Mouse (Mus musculus) embryonic facial prominence, embryonic 11.5 days (tissue): ENCODE results near the gene Prickle1. TPM values are rescaled to one million over a fixed set of nuclear protein-coding genes. Genes with fewer than 3 reads are reported as not detected.
A peak's percentile ranks its signal among the peaks of the same experiment; 100 is the strongest.

Experiments
- ATAC-seq: fragments of 200-750 bp; cut with Nextera tagmentation; replicated peaks from 2 replicates; pipeline ENCODE4 v1.8.0; 2017; ENCODE audit warnings: low read depth; ENCODE audit not compliant: insufficient number of reproducible peaks, low FRiP score, low TSS enrichment
- DNase-seq: peaks from one replicate; pipeline ENCODE4 v3.0.0-alpha.2; 2015; ENCODE audit warnings: low spot score
- H3K27ac ChIP-seq: fragments of 300-500 bp; sonication (generic); replicated peaks from 2 replicates; pipeline ENCODE4 v1.5.1; 2014; ENCODE audit warnings: mild to moderate bottlenecking, low read depth, low read length, control low read depth
- H3K27me3 ChIP-seq: fragments of 300-500 bp; sonication (generic); 2 replicates; pipeline ENCODE4 v1.6.1; 2014; ENCODE audit warnings: mild to moderate bottlenecking, low read length, moderate library complexity, mixed read lengths; ENCODE audit not compliant: control insufficient read depth, insufficient read depth
- H3K36me3 ChIP-seq: fragments of 300-500 bp; sonication (generic); replicated peaks from 2 replicates; pipeline ENCODE4 v1.6.1; 2014; ENCODE audit warnings: low read depth, mild to moderate bottlenecking, low read length, moderate library complexity, mixed read lengths; ENCODE audit not compliant: control insufficient read depth, insufficient read depth
- H3K4me1 ChIP-seq: fragments of 300-500 bp; sonication (generic); 2 replicates; pipeline ENCODE4 v1.6.1; 2014; ENCODE audit warnings: low read length, mixed read lengths; ENCODE audit not compliant: control insufficient read depth, insufficient read depth
- H3K4me2 ChIP-seq: fragments of 300-500 bp; sonication (generic); 2 replicates; pipeline ENCODE4 v1.6.1; 2014; ENCODE audit warnings: low read depth, mild to moderate bottlenecking, control low read depth, low read length, moderate library complexity
- H3K4me3 ChIP-seq: fragments of 300-500 bp; sonication (generic); 2 replicates; pipeline ENCODE4 v1.5.1; 2014; ENCODE audit warnings: low read depth, low read length, control low read depth
- H3K9ac ChIP-seq: fragments of 300-500 bp; sonication (generic); replicated peaks from 2 replicates; pipeline ENCODE4 v1.6.1; 2014; ENCODE audit warnings: mild to moderate bottlenecking, control low read depth, low read length
- H3K9me3 ChIP-seq: fragments of 300-500 bp; sonication (generic); replicated peaks from 2 replicates; pipeline ENCODE4 v1.6.1; 2016; ENCODE audit warnings: mild to moderate bottlenecking, low read length, inconsistent platforms, mixed read lengths; ENCODE audit not compliant: control insufficient read depth
- WGBS: fragments of 180-500 bp; shearing (Covaris S2); extraction: QIAGEN DNeasy Blood & Tissue Kit; methylation state at CpG from one replicate; pipeline ENCODE4 v1.1.7; 2014; 5-methylcytosine and 5-hydroxymethylcytosine counted together
- polyA plus RNA-seq: library from polyadenylated mRNA; unstranded; fragments of >200 nt; fragmentation: Nextera tagmentation; extraction: Ambion mirVana; gene quantifications from 2 replicates; pipeline ENCODE4 v1.2.1, GENCODE M21; 2014

Prickle1 gene
- polyA plus RNA-seq, 1 experiment from 2014 or later = 37.6 TPM

DNA sequence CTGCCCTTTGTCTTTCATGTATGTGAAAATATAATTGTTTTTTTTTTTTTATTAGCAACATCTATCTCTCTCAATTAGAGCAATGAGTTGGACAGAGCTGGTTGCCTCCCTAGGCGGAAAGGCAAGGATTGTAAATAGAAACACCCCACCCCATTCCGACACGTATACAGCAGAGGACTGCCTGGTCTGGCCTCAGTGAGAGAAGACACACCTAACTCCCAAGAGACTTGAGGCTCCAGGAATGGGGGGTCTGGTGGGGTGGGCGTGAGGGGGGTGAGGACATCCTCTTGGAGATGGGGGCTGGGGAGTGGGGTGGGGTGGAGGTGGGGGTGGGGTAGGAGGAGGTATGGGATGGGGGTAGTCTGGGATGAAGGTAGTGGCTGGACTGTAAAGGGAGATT, 23.9 kb upstream of the Prickle1 start:
- Histone ChIP-seq H3K36me3 (no peaks in the 10 kb centered on the region), H3K4me2 (no peak overlapping the region), H3K27ac (no peak overlapping the region), H3K9ac (no peak overlapping the region), H3K4me1 (no peaks in the 10 kb centered on the region), H3K9me3 (no peaks in the 10 kb centered on the region; the same call in 1 of the 2 replicates), H3K4me3 (no peak overlapping the region), H3K27me3 (no peaks in the 10 kb centered on the region)
- no peak for DNase-seq
- 76% methylated on average over 4 of the region's 4 CpGs for WGBS
- ATAC-seq = no peak

DNA sequence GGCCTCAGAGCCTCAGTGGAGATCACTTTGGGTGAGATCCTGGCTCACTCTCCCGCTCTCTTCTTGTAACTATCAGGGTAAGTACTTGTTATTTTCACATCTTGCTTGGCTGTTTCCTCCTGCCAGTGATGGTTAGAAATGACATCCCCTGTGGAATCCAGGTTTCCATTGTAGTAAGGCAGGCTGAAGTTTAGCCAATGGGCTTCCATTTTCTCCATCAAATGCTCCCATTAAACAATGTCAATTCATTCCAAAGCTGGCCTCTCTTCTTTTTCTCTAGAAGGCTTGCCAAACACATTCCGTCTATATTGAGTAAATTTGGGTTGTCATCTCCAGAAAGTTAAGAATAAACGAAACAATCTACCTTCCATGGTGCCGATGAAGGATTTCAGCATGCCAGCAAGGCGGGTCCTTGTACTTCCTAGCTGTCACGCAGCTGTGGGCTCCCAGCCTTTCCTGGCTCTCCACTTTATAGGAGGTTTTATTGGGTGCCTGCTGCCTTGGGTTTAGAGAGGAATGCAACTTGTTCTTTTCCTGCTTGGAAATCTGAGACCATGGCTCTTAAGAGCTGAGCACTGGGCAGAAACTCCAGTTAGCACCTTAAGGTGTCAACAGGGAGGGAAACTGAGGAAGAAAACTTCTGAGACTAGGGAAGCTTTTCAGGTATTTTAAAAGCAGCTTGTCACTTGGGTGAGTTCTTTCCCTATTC, 22.9 kb upstream of the Prickle1 start:
- Histone ChIP-seq H3K9me3 (no peaks in the 10 kb centered on the region; the same call in 1 of the 2 replicates), H3K27me3 (no peaks in the 10 kb centered on the region), H3K4me3 (no peak overlapping the region), H3K4me2 (no peak overlapping the region), H3K9ac (no peak overlapping the region), H3K4me1 (no peaks in the 10 kb centered on the region), H3K27ac (no peak overlapping the region), H3K36me3 (no peaks in the 10 kb centered on the region)
- DNase-seq = no peak
- WGBS = 82% methylated on average over 6 of the region's 6 CpGs
- no peak for ATAC-seq

DNA sequence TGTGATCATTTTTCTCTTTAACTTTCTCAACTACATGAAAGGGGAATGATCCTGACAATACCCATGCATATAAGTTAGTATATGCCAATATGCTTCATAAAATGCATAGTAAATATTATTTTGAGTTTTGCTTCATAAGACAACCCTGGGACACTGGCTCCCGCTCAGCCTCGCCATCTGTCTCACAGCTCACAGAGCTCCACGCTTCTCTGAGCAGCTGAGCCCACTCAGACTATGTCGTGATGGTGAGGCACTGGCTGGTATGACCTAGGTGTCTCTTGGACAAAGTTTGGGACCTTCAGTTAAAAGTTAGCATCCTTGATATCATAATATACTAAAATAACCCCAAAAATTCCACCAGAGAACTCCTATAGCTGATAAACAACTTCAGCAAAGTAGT, 20.6 kb upstream of the Prickle1 start:
- H3K36me3 ChIP-seq = no peaks in the 10 kb centered on the region
- WGBS = 94% methylated on average over 4 of the region's 4 CpGs
- ATAC-seq = no peak

DNA sequence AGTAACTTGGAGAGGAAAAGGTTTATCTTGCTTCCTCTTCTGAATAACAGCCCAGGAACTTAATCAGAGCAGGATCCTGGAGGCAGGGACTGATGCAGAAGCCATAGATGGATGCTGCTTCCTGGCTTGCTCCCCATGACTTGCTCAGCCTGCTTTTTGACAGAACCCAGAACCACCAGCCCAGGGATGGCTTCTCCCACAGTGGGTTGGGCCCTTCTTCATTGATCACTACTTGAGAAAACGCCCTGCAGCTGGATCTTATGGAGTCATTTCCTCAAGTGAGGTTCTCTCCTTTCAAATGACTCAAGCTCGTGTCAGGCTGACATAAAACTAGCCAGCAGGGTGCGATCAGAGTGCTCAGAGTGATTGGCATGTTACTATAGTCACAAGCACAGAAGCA, 19.3 kb upstream of the Prickle1 start:
- no peak overlapping the region for H3K4me3 ChIP-seq
- ATAC-seq (no peak), DNase-seq (no peak)
- H3K27me3 ChIP-seq = no peaks in the 10 kb centered on the region
- H3K36me3 ChIP-seq = no peaks in the 10 kb centered on the region
- H3K9ac ChIP-seq = no peak overlapping the region
- H3K27ac ChIP-seq = no peak overlapping the region
- no peaks in the 10 kb centered on the region; the same call in 1 of the 2 replicates for H3K9me3 ChIP-seq
- H3K4me2 ChIP-seq = no peak overlapping the region
- H3K4me1 ChIP-seq = no peaks in the 10 kb centered on the region
- WGBS = 74% methylated on average over 3 of the region's 3 CpGs

More for the DNA sequence above, 20.6 kb upstream of the Prickle1 start:
- H3K4me2 ChIP-seq = no peak overlapping the region
- no peak overlapping the region for H3K4me3 ChIP-seq
- no peaks in the 10 kb centered on the region for H3K27me3 ChIP-seq
- no peaks in the 10 kb centered on the region for H3K4me1 ChIP-seq
- no peak overlapping the region for H3K9ac ChIP-seq
- H3K27ac ChIP-seq = no peak overlapping the region
- no peaks in the 10 kb centered on the region; the same call in 1 of the 2 replicates for H3K9me3 ChIP-seq
- DNase-seq = no peak

DNA sequence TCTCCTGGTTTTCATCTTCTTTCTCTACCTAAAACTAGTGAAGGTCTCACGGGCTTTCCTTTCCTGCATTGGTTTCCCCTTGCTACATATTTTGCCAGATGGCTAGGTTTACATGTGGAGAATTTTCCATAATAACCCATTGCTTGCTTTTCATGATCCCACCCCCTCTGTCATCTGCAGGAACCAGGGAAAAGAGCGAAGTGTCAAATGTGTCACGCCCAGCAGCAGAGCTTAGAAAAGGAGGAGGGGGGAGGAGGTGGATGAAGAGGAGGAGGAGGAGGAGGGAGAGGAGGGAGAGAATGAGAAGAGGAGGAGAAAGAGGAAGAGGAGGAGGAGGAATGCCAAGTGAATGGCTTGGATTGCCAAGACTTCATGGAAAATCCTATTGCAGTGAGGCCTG, 17.9 kb upstream of the Prickle1 start:
- Histone ChIP-seq H3K27ac (no peak overlapping the region), H3K9ac (no peak overlapping the region), H3K36me3 (no peaks in the 10 kb centered on the region), H3K9me3 (no peaks in the 10 kb centered on the region; the same call in 1 of the 2 replicates), H3K4me3 (no peak overlapping the region), H3K27me3 (no peaks in the 10 kb centered on the region), H3K4me1 (no peaks in the 10 kb centered on the region), H3K4me2 (no peak overlapping the region)
- no peak for DNase-seq
- no peak for ATAC-seq
- WGBS = 71% methylated on average over 3 of the region's 3 CpGs

DNA sequence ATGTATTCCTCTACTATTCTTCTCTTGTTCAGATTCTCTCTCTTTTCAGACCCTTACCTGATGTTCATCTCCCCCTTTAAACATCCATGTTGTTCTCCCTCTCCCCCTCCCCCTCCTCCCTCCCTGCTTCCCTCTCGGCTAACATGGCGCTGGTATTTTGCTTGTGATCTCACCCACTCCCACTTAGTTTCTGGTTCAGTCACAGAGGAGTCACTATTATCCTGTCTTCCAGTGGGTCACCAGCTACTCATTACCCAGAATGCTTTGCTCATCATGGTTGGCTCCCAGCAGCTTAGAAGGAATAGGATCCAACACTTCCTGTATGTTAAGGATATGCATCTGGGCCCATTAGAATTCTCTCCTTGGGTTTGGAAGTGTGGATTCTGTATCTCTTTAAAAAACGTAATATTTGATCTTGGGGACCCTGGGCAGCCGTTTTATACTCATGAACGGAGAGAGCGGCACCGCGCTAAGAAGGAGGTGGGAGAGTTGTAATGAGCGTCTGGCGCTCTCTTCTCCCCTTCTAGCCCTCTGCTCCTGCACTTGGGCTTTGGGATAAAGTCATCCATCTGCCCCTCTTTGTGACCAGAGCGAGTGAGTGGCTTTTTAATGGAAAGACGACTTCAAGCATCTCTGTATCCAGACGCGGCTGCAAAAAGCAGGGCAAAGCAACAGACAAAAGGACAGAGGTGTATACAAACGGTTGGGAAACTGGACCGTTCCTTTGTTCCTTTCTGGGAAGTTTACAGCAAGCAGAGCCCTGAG, 16.0 kb upstream of the Prickle1 start:
- Histone ChIP-seq H3K4me1 (no peaks in the 10 kb centered on the region), H3K27me3 (no peaks in the 10 kb centered on the region), H3K9ac (no peak overlapping the region), H3K9me3 (no peaks in the 10 kb centered on the region; the same call in 1 of the 2 replicates), H3K4me2 (no peak overlapping the region), H3K36me3 (no peaks in the 10 kb centered on the region), H3K4me3 (no peak overlapping the region), H3K27ac (no peak overlapping the region)
- no peak for ATAC-seq
- no peak for DNase-seq
- 90% methylated on average over 16 of the region's 16 CpGs for WGBS

DNA sequence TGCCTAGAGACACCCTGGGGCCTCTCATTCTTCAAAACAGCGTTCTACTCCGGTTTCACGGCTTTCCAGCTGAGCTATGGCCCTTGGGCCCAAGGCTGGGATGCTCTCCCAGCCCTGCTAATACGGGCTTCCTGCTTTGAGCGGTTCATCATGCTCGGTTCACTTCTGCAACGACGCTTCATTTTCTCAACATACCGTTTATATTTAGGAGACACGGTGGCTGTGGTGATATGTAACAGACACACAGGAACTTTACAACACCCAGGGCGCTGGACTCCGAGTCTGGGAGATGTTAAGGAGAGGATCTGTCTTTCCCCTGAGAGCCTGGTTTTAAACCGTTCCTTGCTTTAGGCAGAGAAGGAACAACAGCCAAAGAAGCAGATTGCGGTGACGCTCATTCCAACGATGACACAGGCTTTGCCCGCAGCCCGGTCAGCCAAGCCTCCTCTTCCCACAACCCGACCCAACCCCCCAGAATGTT, 15.1 kb upstream of the Prickle1 start:
- 64% methylated on average over 19 of the region's 19 CpGs for WGBS
- H3K4me3 ChIP-seq = no peak overlapping the region
- ATAC-seq = no peak

DNA sequence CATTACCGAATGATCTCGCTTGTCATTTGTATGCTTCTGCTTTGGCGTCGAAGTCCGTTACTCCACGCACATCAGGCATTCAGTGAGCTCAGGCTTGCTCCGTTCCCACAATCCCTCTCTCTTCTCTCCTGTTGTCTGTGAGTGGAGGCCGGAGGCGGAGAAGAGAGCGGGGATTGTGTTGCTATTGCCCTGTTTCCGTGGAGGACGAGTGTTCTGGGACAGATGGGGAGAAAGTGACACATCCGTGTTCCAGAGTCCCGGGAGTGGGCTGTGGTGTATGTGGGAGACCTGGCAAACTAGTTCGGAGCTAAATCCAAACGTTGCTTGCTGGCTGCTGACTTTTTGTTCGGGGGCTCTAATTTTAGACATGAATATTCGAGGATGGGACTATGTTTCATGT, 14.6 kb upstream of the Prickle1 start:
- whole genome bisulfite sequencing = 88% methylated on average over 18 of the region's 18 CpGs
- H3K4me2 ChIP-seq = no peak overlapping the region
- no peaks in the 10 kb centered on the region for H3K36me3 ChIP-seq
- H3K4me3 ChIP-seq = no peak overlapping the region
- ATAC-seq (no peak), DNase-seq (no peak)
- H3K9me3 ChIP-seq = no peaks in the 10 kb centered on the region; the same call in 1 of the 2 replicates
- H3K27me3 ChIP-seq = no peaks in the 10 kb centered on the region
- no peak overlapping the region for H3K9ac ChIP-seq
- H3K4me1 ChIP-seq = no peaks in the 10 kb centered on the region
- no peak overlapping the region for H3K27ac ChIP-seq

More for the DNA sequence above, 15.1 kb upstream of the Prickle1 start:
- no peaks in the 10 kb centered on the region for H3K36me3 ChIP-seq
- no peaks in the 10 kb centered on the region for H3K4me1 ChIP-seq
- H3K9ac ChIP-seq = no peak overlapping the region
- H3K27me3 ChIP-seq = no peaks in the 10 kb centered on the region
- no peak overlapping the region for H3K27ac ChIP-seq
- peak; percentile 19 for DNase-seq
- no peaks in the 10 kb centered on the region; the same call in 1 of the 2 replicates for H3K9me3 ChIP-seq
- H3K4me2 ChIP-seq = no peak overlapping the region
